Mouse (Mus musculus) ES-Bruce4 (cell line): ENCODE data around the gene Kif1b.

ENCODE experiments used
- CTCF ChIP-seq: IDR thresholded peaks from one replicate; pipeline ENCODE4 v1.8.1; 2011; ENCODE audit warnings: low read depth, low read length
- EP300 ChIP-seq: IDR thresholded peaks from 2 replicates; pipeline ENCODE4 v1.6.1; 2011; ENCODE audit warnings: low read depth, low read length; ENCODE audit not compliant: insufficient read depth

- TF ChIP-seq CTCF: no peak
- TF ChIP-seq EP300: no peak
These were observed 148.3 kb downstream of the Kif1b start for GRCm38 (mm10) chr4:149159203-149159602.
